Mouse (Mus musculus): ENCODE results near the gene Myct1. TPM values are rescaled to one million over a fixed set of nuclear protein-coding genes. Genes with fewer than 3 reads are reported as not detected.

Myct1 gene
- polyA plus RNA-seq, 1 experiment, result 0.03 TPM

- TF ChIP-seq GATA1 (IDR thresholded peaks at IDR 0.05; ENCODE audit: low read length), result no peak
- Histone ChIP-seq H3K4me1 (ENCODE audit: control insufficient read depth) (no peaks in the 10 kb centered on the region), H3K4me3 (replicated peaks) (no peak within 1 kb of the TSS), H3K27me3 (ENCODE audit: control insufficient read depth) (no peaks in the 10 kb centered on the region), H3K9me3 (ENCODE audit: control insufficient read depth, low read length) (no peaks in the 10 kb centered on the region), H3K36me3 (ENCODE audit: control insufficient read depth) (no peaks in the 10 kb centered on the region)
Measured at GRCm38 (mm10) chr10:5639112-5639511, 45.5 kb downstream of the Myct1 start, which contains the start of gene Vip. Gene Vip (plus strand): TSS chr10:5639218.

Other genes with a start within 250 kb of the Myct1 start
- 0.15 and 0.19 TPM in 2 replicates for gene Syne1, start 42.3 kb upstream of the Myct1 start, polyA plus RNA-seq (2012)
- not detected in 2 replicates for gene Vip, start 45.4 kb downstream of the Myct1 start, polyA plus RNA-seq (2012)
- 2.7 and 3.4 TPM in 2 replicates for gene Fbxo5, start 211.8 kb downstream of the Myct1 start, polyA plus RNA-seq (2012)
- gene Mtrf1l, start 230.1 kb downstream of the Myct1 start, polyA plus RNA-seq (2012), result 0.15 and 0.25 TPM in 2 replicates

All from erythroblast, embryonic 14.5 days (primary cell).